Mouse (Mus musculus): Measurements from ENCODE around the gene Tmc7.

Tmc7 gene

DNA sequence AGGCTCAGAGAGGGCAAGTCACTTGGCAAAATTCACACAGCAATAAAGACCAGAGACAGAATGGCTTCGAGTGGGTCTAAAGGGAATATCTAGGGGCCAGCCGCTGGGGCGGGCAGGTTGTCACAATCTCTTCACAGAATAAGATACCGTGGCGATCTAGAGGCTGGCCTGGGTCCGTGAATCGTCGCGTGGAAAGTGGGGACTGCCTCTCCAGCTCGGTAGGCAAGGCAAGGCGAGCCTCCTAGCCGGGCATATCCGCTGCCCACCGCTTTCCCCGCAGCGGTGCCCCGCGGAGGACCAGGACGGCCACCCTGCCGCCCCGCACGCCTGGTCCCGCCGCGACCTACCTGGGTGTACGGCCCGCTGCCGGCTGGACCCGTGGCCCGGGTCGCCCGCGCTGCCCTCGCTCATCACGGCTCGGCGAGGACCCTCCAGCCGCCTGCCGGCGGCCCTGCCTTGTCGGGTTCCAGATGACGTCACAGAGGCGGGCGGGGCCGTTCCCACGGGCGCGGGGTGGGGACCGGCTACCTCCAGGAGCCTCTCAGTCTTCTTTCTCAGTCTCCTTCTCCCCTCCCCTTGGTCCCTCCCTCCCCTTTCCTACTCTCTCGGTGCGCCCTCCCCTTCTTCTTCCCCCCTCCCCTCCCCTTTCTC, at the start of gene Tmc7:
TSS of gene Tmc7 (minus strand) at position 480 of the 651 bp plus-strand sequence.
- peak in 1 of 2 experiments; percentile 7 for DNase-seq (ENCODE audit: low read depth in 2 of 2, low spot score in 2 of 2)

DNA sequence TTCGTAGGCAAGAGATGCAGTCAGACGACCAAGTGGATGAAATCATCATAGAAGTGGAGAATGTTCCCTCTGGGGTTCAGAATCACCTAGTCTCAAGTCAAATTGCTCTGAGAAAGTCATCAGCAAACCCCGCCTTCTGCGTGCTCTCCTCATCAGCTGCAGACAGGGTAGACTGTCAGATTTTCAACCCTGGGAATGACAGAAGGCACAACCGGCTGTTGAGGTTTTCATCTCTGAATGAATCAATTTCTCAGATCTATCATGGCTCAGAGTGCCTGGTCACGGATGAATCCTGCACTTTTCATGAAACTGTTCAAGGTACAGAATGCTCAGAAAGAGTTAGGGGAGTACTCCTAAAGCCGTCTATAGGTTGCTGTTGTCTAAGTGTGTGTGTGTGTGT, 49.4 kb upstream of the Tmc7 start:
- no peak for DNase-seq (ENCODE audit: low read depth in 2 of 2, low spot score in 2 of 2)

DNA sequence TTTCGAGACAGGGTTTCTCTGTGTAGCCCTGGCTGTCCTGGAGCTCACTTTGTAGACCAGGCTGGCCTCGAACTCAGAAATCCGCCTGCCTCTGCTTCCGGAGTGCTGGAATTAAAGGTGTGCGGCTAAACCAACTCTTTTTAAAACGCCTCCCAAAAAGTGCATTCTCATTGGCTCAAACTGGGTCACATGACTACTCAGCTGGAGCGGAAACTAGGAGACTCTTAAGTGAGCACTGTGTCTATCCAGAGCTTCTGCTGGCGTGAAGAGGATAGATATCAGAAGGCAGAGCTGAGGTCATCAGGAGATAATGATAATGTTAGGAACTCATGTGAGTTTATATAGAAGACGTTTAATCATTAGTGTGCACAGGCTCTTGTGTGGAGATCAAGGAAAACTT, 48.6 kb upstream of the Tmc7 start:
- DNase-seq (ENCODE audit: low read depth in 2 of 2, low spot score in 2 of 2) = no peak

DNA sequence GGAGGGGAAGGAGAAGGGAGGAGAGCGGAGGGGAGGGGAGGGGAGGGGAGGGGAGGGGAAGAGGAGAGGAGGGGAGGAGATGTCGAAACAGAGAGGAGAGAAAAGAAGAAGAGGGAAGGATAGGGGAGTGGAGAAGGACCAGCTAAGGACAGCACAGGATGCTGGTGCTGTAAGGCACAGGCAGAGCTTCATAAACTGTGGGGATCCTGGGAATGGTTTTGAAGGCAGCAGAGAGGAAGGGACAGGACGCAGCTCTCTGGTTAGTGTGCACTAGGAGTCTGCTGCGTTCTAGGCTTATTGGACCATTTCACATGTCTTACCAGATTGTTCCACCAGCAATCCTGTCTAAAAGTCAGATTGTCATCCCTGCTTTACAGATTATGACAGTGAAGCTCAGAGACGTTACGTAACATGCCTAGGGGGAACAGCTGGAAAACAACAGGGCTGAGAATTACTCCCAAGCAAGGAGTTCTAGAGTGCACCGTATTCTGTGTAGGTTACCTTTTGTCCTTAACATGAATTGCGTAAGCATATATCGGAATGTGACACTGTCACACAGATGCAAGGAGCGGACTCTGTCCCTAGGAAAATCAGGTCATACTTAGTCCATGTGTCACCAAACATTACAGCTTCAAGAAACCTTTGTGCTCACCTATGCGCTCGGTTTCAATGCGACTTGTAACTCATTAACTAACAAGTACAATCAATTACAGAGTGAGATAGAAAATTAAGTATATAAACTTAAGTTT, 43.2 kb upstream of the Tmc7 start:
- DNase-seq (ENCODE audit: low read depth in 2 of 2, low spot score in 2 of 2) = no peak

DNA sequence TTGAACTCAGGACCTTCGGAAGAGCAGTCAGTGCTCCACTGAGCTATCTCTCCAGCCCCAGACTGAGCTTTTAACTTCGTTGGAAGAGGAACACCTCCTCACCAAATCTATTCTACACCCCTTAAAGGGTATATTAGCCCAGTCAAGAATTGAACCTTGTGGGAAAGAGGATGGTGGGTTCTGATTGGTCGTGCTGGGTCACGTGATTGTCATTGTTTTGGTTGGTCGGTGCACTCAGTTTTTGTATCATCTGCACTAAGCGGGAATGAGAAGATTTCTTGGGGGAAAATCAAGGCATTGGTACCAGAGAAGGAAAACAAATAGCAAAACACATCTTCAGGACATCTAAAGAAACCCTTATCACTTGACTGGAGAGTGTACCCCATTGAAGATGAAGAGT, 36.6 kb upstream of the Tmc7 start:
- DNase-seq (ENCODE audit: low read depth in 2 of 2, low spot score in 2 of 2) = no peak

DNA sequence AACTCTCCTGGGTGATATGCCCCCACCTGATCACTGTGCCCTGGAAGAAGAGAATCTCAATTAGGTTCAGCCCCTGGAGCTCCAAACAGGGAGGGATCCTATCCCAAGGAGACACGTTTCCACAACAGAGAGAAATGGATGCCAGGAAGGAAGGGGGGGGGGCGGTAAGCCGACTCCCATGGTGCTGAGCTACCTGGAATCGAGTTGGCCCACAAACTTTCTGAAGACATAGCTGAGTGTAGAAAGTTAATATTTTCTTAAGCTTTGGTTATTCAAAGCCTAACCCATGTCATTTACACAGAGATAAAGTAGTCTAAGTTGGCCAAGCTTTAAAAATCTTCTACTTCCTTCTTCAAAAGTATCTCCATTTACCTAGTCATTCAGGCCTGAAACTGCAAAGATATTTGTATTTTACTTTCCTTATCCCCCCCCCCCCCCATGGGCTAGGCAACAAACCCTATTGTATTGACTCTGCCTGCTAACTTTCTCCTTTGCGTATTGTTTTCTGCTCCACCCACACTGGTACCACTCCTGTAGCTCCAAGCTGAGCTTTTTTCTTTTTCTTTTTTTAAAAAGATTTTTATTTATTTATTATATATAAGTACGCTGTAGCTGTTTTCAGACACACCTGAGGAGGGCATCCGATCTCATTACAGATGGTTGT, 35.8 kb upstream of the Tmc7 start:
- no peak for DNase-seq (ENCODE audit: low read depth in 2 of 2, low spot score in 2 of 2)

DNA sequence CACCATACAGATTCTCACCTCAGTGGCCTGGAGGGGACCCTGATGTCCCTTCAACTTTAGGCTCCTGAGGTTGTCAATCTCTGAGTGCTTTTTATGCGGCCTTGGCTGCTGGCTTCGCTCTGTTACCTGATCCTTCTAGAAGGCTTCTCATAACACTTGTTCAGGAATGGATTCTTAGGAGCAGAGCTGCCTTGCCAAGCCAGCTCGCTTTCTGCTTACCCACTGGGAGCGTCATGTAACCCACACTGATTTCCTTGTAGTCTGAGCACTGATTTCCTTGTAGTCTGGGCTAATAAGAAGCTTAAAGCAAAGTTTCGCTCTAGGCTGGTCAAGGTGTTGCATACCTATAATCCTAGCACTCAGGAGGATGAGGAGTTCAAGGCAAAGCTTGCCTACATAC, 33.6 kb upstream of the Tmc7 start:
- no peak for DNase-seq (ENCODE audit: low read depth in 2 of 2, low spot score in 2 of 2)

DNA sequence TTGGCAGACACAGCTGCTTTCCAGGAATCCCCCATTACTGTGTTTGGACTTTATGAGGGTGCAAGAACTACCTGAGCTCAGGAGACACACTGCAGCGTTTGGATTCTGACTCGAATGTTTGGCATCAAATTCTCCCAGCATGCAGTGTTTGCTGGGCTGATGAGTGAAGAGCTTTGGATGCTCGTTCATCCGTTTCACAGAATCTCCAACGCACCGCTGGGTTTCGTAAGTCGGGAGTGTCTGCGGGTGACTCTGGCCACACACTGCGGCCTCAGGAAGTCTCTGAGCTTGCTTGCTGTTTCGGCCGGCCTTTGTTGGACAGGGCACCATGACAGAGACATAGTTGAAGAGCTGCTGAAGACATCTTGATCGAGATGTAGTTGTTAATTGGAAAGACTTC, 29.5 kb upstream of the Tmc7 start:
- DNase-seq (ENCODE audit: low read depth in 2 of 2, low spot score in 2 of 2) = no peak

DNA sequence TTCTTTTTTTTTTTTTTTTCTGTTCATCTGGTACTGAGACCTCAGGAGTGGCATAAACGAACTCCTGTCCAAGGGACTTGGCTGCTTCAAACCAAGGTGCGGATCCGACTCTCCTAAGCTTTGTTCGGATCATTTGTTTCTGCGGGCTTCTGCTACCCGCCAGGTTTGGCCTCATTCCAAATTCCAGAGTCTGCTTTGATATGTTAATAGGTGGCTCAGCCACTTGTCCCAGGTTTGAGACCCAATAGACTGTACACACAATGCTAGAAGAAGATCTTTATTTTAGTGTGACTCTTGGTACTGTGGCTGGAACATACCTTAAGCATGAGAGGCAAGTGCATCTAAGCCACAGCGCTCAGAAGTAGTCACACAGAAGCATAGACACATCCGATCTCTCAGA, 27.4 kb upstream of the Tmc7 start:
- DNase-seq (ENCODE audit: low read depth in 2 of 2, low spot score in 2 of 2) = no peak

DNA sequence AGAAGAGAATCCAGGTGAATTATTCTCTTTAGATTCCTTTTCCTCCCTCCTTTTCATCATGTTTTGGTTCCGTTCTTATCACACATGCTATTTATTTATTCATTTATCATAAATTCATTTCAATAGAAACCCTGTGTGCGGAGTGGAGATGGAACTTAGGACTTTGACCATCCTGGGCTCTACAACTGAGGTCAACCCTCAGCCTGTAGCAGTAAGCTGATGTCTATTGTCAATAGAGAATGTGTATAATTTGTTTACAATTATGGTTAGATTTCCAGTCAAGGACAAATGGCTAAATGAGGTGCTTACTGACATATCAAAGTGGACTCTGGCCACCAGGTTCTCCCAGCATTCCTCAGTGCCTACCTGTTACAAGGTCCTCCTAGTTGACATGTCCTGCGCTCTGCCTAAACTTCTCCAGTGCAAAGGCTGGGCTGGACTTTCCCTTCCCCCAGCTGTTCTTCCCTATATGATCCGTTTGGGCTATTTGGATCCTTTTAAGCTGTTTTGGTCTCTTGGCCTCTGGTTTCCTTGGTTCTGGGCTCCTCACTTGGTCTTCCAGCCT, 26.7 kb upstream of the Tmc7 start:
- DNase-seq (ENCODE audit: low read depth in 2 of 2, low spot score in 2 of 2) = no peak

DNA sequence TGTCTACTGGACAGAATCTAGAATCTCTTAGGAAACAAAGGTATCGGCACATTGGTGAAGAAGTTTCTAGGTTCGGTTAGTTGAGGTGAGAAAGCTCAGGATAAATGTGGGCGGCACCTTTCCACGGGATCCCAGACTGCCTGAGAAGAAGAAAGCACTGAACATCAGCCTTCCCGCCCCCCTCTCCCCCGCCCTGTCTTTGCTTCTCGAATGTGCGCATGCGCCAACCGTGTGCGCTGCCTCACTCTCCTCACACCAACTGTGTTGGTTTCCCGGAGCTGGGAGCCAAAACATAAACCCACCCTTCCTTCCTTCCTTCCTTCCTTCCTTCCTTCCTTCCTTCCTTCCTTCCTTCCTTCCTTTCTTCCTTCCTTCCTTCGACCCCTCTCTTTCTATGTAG, 26.2 kb upstream of the Tmc7 start:
- no peak for DNase-seq (ENCODE audit: low read depth in 2 of 2, low spot score in 2 of 2)

DNA sequence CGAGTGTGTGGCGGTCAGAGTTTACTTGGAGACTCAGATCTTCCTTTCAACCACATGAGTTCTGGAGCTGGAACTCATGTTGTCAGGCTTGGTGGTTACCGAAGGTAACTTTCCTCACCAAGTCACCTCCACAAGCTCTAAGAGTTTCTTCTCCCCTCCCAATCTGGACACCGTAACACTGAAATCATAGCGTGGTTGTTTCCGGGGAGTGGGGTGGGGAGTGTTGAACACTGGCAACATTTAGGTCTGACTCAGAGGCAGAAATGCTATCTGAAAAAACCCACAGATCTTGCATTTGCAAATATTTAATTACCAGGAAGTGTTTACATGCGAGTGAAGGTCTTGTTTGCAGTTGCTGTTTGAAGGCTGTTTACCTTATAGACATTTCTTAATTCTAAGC, 25.3 kb upstream of the Tmc7 start:
- DNase-seq (ENCODE audit: low read depth in 2 of 2, low spot score in 2 of 2) = no peak

DNA sequence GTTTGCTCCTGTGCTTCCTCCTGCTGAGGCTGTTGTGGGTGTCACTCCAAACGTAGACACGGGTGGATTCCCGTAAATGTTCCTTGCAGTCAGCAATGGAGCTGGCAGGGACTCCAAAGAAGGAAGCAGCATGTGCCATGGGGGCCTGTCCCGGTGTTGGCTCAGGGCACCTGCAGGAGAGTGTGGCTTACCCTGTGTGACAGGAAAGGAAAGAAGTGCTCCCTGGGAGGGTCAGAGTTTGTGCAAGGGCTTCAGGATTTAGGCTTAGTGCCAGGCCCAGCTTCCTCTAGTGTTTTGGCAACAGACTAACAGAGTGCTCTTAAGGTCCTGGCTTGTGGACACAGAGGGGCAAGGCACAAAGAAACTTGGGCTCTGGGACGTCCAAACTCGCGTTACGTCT, 20.3 kb upstream of the Tmc7 start:
- no peak for DNase-seq (ENCODE audit: low read depth in 2 of 2, low spot score in 2 of 2)

DNA sequence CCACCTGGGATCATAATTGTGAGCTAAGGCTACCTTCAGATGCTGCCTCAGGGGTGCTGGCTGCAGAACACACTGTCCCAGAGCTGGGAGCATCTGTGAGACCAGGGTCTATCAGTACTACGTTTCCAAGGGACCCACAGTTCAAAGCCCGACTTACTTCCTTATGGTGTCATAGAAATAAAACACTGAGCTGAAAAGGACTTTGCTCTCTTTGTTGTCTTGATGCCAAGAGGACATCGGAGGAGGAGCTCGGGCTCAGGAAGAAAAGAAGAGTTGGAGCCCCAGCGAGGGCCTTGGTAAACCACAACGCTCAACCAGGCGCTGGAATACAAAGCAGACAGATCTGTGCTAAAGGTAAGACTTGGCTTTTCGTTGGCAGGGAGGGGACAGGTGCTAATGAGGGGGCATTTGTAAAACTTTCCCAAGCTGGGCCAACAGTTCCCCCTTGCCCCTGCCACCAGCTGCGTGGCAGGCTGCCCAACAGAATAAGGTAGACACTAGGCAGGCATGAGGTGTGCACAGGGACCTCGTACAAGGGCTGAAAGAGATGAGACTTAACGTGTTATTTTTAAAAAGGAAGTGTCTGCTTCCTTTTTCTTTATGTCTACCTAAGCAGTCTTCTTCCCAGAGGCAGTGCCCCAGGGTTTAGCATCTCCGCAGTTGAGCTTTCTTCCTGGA, 15.6 kb upstream of the Tmc7 start:
- DNase-seq (ENCODE audit: low read depth in 2 of 2, low spot score in 2 of 2) = no peak

DNA sequence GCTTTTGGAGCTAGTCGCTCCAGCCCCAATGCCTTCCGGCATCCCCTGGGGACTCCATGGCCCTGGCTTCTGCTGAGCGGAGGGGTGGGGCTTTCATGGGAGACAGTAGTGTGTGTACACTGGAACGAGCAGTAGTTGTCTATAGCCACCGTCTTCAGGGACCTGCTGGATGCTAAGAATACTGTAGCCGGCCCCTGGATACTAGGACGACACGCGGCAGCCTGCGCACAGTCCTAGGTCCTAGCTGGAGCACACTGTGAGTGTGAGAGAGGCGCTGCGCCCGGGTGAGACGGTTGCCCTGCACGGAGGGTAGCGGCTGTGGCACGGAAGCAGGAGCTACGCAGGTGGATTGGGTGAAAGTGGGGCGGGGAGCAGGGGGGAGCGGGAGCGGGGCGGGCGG, 12.7 kb upstream of the Tmc7 start, which contains the start of gene Tmc5:
TSS of gene Tmc5 (plus strand) at position 97 of the 400 bp plus-strand sequence.
- no peak for DNase-seq (ENCODE audit: low read depth in 2 of 2, low spot score in 2 of 2)

DNA sequence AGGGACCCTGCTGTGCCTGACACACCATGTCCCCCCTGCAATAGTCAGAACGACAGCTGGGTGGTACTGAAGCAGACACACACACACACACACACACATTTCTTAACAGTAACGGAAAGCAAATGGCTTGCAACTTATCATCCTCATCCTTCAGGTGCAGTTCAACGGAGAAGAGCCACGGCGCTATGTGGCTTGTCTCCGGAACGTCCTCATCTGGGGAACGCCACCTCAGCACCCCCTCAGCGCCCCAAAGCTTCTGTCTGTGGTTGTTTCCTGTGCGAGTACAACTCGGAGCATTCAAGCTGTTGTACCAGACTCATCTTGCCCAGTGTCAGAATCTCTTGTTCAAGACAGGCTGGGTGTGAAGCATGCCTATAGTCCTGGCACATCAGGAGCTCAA, 11.7 kb upstream of the Tmc7 start:
- DNase-seq (ENCODE audit: low read depth in 2 of 2, low spot score in 2 of 2) = no peak

DNA sequence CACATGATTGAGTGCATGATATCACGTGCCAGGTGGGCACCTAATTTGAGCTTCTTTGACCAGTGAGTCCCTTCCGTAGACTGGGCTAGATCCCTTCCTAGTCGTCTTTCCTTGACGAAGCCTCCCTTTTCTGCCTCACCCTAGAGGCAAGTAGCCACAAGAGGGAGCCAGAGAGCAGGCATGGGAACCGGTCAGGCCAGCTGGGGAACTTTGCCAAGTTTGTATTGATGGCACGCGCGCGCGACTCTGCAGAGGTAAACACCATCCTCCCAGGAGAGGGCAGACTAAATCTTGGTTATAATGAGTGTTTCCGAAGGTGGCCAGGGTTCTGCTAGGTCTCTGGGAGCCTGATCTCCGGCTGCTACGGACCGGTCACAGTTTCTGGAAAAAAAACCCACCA, 10.7 kb upstream of the Tmc7 start:
- DNase-seq (ENCODE audit: low read depth in 2 of 2, low spot score in 2 of 2) = peak; percentile 66 to 76

DNA sequence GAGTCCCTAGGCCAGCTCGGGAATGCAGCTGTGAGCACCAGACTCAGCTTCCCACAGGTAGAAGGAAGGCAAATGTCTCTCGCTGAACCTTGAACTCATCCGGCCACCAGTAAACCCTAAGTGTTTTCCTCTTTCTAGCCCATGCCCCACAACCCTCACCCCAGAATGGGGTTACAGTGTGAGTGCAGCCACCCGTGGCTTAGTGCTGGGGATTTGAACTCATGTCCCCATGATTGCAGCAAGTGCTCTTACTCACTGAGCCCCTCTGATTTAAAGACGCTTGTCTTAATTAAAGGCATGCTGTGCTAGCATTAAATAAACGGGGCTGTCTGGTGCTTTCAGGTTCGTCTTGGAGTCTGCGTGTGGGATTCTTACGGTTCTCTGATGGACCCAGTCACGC, 10.1 kb upstream of the Tmc7 start:
- no peak for DNase-seq (ENCODE audit: low read depth in 2 of 2, low spot score in 2 of 2)

DNA sequence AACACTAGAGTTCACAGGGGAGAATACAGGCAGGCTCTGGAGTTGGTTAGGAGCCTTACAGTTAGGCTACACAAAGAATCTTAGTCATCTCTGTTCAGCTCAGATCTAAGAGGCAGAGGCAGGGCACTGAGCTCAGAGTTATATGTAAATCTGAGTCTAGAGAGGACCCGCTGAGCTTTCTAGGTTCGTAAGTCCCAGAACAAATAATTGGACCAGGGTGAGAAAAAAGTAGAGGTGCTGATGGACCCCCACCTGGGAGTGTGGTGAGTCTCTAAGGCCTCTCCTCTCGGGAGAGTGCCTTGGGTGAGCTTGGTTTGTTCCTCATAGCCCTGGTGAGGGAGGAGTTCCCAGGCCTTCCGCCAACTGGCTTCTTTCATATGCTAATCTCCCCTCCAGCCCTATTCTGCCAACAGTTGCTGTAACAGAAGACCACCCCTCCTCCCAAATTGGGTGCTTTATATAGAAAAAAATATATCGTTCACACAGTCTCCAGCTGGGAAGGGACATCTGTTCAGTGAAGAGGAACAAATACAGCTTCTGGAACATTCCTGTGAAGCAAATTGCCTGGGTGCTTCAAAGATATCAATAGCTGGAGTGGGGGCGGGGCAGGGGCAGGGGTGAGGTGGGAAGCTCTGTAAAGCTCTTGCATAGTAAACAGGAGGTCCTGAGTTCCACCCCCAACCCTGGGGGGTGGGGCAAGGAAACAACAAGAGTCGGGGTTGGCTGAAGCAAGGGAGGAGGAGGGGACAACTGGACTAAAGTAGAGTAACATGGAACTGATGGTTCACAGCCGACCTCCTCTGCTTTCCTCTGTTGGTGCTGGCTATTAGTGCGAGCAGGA, 9.3 kb upstream of the Tmc7 start:
- no peak for DNase-seq (ENCODE audit: low read depth in 2 of 2, low spot score in 2 of 2)

DNA sequence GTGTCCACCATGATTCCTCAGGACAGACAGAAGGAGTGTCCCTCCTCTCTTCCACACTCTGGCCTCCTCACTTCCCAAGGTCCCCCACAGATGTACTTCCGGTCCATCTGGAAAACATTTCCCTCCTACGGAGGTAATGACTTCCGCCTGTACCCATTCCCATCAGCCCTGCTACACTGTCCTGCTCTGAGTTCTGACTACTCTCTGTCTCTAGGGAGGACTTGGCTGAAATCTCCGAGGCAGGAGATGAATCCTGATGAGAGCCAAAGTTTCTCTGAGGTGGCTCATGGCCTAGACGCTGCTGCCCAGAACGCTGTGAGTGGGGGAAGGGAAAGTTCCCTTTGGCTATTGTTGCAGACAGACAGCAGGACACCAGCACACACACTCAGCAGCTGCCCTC, 7.6 kb upstream of the Tmc7 start:
- DNase-seq (ENCODE audit: low read depth in 2 of 2, low spot score in 2 of 2) = no peak

All from CD8-positive naive resting alpha-beta T cell, adult 2 months (primary cell).